Mouse (Mus musculus) kidney, postnatal 4 days (tissue): Measurements from ENCODE around the gene Fgf7.
A peak's percentile ranks its signal among the peaks of the same experiment; 100 is the strongest.

Experiments
- DNase-seq, 2 experiments: peaks; one replicate each; pipeline ENCODE4 v3.0.0; 2021; ENCODE audit warnings: mixed read lengths in 2 of 2

Fgf7 gene

GRCm38 (mm10) chr2:126034379-126035005 is at the start of gene Fgf7:
Fgf7 (plus strand) TSS chr2:126034658.
- DNase-seq: peak; percentile 53 to 65

- DNase-seq: no peak
These were observed 32.2 kb upstream of the Fgf7 start for GRCm38 (mm10) chr2:126002291-126002690.

GRCm38 (mm10) chr2:126006088-126006487 is 28.4 kb upstream of the Fgf7 start:
- peak; percentile 73 to 76 for DNase-seq

- DNase-seq: no peak
These were observed 27.7 kb upstream of the Fgf7 start for GRCm38 (mm10) chr2:126006742-126007141.

- DNase-seq: no peak
These were observed 19.3 kb upstream of the Fgf7 start for GRCm38 (mm10) chr2:126014989-126015710.

GRCm38 (mm10) chr2:126015763-126016473 is 18.5 kb upstream of the Fgf7 start:
- no peak for DNase-seq

- DNase-seq: no peak
These were observed 3.1 kb upstream of the Fgf7 start for GRCm38 (mm10) chr2:126031186-126031900.

- DNase-seq: peak; percentile 31 to 49
These were observed 1.1 kb upstream of the Fgf7 start for GRCm38 (mm10) chr2:126033114-126033972.

- no peak for DNase-seq
These were observed 734 bp downstream of the Fgf7 start for GRCm38 (mm10) chr2:126035013-126035770.

- no peak for DNase-seq
These were observed 1.7 kb downstream of the Fgf7 start for GRCm38 (mm10) chr2:126036121-126036520.

GRCm38 (mm10) chr2:126038221-126039000 is 4.0 kb downstream of the Fgf7 start:
- no peak for DNase-seq

GRCm38 (mm10) chr2:126039414-126039891 is 5.0 kb downstream of the Fgf7 start:
- no peak for DNase-seq

GRCm38 (mm10) chr2:126040651-126041050 is 6.2 kb downstream of the Fgf7 start:
- no peak for DNase-seq

- DNase-seq: no peak
These were observed 6.8 kb downstream of the Fgf7 start for GRCm38 (mm10) chr2:126041237-126041636.

GRCm38 (mm10) chr2:126042674-126043073 is 8.2 kb downstream of the Fgf7 start:
- DNase-seq: no peak

GRCm38 (mm10) chr2:126045621-126046020 is 11.2 kb downstream of the Fgf7 start:
- no peak for DNase-seq

- DNase-seq: peak in 1 of 2 experiments; percentile 19
These were observed 18.5 kb downstream of the Fgf7 start for GRCm38 (mm10) chr2:126052749-126053557.

GRCm38 (mm10) chr2:126053657-126054056 is 19.2 kb downstream of the Fgf7 start:
- no peak for DNase-seq

- DNase-seq: peak in 1 of 2 experiments; percentile 14
These were observed 26.1 kb downstream of the Fgf7 start for GRCm38 (mm10) chr2:126060595-126060994.
